Mouse (Mus musculus) liver, embryonic 14.5 days (tissue): ENCODE data around the gene Pex13.

Experiments
- CTCF ChIP-seq: IDR thresholded peaks from 2 replicates; pipeline ENCODE4 v1.5.1; 2016; ENCODE audit warnings: antibody characterized with exemption, low read depth, control low read depth
- EP300 ChIP-seq: IDR thresholded peaks from 2 replicates; pipeline ENCODE4 v1.6.1; 2016; ENCODE audit warnings: antibody characterized with exemption, low read depth

GRCm38 (mm10) chr11:23666526-23666925 lies 767 bp upstream of the Pex13 start:
- TF ChIP-seq CTCF, result no peak
- TF ChIP-seq EP300, result no peak
